Mouse (Mus musculus): Measurements from ENCODE around the gene Dnajc7.
"Not testable (repeated sequence)": the region's sequence is repeated elsewhere in the genome, so short reads cannot be mapped to it uniquely, and the experiment has no call there.

Gene Dnajc7

DNA sequence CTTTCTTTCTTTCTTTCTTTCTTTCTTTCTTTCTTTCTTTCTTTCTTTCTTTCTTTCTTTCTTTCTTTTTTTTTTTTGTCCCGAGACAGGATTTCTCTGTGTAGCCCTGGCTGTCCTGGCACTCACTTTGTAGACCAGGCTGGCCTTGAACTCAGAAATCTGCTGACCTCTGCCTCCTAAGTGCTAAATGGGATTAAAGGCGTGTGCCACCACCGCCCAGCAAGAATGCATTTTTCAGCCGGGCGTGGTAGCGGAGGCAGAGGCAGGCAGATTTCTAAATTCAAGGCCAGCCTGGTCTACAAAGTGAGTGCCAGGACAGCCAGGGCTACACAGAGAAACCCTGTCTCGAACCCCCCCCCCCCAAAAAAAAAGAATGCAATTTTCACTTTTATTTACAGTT, 3.1 kb downstream of the Dnajc7 start:
- not testable (repeated sequence) for DNase-seq (ENCODE audit: low spot score in 2 of 2)

DNA sequence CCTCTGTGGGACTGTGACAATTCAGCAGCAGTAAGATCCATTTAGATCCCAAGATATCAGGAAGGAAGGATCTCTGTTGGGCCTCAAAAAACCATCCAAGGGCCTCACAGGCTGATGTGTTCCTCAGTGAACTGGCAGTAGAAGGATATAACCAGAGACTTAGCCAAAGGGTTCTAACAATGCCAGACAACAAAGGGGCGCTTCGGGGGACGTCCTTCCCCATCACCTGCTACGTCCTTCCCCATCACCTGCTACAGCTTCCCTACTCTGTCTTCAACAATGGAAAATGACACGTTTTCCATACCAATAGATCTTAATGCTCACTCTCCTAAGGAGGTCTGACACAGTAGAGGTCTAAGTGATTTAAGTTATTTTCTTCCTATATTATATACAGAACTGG, 3.6 kb downstream of the Dnajc7 start:
- DNase-seq (ENCODE audit: low spot score in 2 of 2) = no peak

DNA sequence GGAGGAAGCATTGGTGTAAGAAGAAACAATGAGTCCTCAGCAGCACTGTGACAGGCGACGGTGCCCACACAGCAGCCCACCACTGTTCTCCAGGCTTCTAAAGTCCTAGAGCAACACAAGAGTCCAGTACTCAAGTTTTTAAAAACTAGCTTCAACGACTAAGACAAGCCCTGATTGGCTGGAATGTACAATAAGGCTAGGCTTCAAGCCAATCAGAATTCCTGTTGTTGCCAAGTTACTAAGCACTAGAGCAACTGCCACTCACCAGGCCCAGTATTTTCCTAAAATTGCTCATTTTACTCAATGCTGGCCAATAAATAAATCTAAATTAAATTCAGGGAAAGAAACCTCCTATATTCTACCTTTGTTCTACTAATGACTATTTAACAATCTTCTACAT, 6.7 kb downstream of the Dnajc7 start:
- DNase-seq (ENCODE audit: low spot score in 2 of 2) = no peak

DNA sequence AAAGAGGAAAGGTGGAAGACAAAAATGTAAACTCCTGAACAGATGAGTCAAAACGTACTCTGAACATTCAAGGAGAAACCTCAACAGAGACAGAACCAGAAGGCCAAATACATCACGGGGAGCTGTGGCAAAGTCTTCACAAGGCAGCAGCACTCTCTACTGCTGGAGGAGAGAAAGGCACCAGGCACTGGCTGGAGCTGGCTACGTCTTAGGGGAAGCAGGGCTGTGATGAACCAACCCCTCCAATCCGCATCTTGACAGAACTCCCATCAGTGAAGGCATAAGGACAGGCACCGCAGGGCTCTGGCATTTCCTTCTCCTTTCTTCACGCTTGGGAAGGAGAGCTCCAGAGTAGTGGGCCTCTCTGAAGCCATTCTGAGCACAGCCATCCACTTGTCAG, 8.3 kb downstream of the Dnajc7 start:
- no peak for DNase-seq (ENCODE audit: low spot score in 2 of 2)

DNA sequence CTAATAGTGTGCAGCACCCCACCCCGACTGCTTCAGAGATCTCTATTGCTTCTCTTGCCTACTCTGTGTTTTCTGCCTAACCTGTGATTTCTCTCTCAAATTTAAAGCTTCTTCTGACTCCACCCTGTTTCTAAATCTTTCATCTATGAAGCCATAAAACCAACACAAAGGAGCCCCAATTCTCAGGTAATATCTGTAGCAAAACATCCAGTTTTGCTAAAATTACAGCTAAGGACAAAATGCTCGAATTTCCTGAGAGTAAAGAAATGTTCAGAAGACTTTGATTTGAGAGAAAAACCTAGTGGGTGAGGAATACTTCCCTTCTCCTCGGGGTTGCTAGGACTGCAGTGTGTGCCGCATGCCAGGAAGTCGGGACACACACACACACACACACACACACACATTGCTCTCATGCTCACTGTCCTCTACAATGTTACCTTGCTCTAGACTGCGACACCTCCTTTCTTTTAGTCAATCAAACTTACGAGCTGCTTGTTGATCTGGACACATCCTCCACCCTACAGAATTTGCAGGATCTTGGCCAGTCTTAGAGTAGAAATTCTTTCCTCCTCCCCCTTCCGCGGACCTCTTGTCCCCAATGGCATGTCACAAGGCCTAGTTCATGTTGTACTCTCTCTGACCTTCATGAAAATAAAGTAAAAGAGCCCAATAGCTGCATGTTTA, 9.8 kb downstream of the Dnajc7 start:
- DNase-seq (ENCODE audit: low spot score in 2 of 2) = no peak

DNA sequence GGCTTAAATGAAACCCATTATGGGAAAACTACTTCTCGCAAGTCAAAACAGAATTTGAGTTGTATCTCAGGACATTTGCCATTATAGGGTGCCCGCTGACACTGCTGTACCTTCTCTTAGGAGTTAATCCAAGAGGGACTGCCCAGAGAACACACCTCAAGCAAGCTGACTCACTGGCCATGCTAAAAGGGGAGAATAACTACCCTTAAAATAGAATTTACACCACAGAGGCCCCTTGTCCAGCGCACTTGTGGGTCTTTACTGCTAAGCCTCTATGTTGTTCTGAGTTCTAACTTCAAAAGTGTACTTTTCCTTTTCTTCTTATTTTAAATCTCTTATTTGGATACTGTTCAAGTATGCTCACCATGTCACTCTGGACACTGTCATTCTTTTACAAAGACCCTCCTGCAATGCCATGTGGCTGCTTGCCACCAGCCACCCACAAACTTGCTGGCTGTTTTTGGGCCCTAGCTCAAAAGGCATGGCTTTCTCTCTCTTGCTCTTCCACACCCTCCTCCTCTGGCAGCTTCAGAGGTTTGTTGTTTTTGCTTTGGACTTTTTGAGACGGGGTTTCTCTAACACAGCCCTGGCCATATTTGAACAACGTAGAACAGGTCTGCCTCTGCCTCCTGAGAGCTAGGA, 10.5 kb downstream of the Dnajc7 start:
- DNase-seq (ENCODE audit: low spot score in 2 of 2) = no peak

DNA sequence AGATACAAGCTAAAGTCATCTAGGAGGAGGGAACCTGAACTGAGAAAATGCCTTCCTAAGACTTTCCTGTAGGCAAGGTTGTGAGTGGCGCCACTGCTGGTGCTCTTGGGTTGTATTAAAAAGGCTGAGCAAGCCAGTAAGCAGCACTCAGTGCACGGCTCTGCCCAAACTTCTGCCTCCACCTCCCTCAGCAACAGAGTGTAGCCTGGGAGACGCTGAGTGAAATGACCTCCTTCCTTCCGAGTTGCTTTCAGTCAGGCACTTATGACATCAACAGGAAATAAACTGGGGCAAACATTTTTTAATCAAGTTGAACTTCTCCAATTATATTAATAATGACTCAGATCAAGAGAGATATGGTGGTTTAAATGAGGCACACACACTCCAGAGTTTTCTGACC, 11.2 kb downstream of the Dnajc7 start:
- no peak for DNase-seq (ENCODE audit: low spot score in 2 of 2)

DNA sequence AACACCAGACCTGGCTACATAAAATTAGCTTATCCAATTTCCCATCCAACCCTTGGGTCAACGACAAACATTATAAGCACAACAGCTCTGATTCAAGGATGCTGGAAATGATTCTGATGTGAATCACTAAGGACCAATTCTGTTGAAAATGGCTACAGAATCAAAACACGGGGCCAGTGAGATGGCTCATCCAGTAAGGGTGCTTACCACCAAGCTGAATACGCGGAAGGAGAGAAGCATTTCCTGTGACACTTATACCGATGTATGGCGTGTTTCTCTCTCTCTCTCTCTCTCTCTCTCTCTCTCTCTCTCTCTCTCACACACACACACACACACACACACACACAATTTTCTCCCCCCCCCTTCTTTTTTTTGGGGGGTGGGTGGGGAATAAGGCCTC, 12.8 kb downstream of the Dnajc7 start:
- no peak for DNase-seq (ENCODE audit: low spot score in 2 of 2)

DNA sequence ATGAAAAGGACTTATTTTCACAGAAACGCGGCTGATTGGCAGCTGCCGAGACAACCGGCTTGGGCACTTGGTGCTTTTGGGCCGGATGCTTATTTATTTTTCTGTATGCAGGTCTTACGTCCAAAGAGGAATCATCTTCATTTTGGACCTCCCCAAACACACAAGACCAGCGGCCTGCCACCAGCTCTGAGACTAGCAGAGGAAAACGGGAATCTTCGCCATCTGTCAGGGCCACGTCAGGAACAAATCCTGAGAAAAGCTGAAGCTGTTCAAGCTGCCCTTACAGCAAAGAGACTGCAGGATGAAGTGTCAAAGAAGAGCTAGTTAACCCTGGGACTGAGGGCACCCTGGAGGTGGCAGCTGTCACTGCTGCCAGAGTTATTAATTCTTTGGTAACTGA, 14.5 kb downstream of the Dnajc7 start:
- DNase-seq (ENCODE audit: low spot score in 2 of 2) = no peak

DNA sequence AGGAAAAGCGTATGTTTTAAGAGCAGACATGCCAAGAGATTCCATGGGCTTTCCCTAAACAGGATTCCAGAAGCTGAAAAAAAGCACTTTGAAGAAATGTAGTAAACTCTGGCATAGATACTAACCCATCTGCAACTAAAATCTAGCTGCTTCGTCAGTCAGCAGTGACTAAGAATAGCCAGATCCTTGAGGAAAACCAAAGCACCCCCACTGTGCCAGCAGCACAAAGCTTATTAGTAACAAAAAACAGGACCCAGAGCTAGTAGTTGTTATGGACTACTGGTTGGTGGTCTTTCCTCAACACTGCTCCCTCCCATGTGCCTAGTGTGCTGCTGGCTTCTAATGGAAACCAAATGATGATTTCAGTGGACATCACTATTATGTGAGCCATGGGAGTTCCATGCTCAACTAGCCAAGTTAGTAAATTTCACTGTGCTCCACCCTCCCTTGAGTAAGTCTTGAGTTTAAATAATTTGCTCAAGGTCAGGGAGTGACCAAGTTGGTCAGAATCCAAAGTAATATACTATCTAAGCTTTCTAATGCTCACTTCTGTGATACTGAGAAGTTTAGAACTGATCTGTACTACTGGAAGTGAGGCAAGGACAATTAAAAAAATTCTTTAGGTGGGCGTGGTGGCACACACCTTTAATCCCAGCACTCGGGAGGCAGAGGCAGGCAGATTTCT, 15.5 kb downstream of the Dnajc7 start:
- DNase-seq (ENCODE audit: low spot score in 2 of 2) = no peak

DNA sequence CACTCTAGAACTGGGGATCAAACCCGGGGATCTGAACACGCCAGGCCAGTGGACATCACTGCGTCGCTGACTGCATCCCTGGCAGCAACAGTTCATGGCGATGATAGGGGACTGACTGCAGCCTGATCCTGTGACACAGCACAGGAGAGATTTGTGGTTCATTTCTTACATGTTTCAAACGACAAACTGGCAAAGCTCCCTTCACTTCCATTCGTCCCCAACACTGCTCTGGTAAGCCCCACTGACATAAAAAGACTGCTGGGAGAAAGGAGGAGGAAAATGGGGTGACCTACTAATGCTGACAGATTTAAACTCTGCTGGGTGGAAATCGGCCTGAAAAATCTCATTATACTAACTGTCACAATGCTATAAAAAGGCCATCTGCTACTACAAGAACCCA, 16.2 kb downstream of the Dnajc7 start:
- no peak for DNase-seq (ENCODE audit: low spot score in 2 of 2)

DNA sequence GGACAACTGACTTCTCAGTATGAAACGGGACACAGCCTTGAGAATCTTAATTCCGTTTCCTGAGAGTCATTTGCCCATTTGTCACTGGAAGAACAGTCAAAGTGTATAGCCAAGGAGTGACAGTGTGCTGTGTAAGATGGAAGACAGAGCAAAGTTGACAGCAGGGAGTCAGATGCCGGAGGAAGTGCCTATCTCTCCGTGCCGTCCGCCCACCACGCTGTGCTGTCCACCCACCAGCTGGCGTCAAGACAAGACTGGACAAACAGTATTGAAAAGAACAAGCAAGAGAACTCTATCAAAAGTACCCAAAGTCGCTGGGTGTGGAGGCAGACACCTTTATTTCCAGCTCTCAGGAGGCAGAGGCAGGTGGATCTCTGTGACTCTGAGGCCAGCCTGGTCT, 16.8 kb downstream of the Dnajc7 start:
- no peak for DNase-seq (ENCODE audit: low spot score in 2 of 2)

DNA sequence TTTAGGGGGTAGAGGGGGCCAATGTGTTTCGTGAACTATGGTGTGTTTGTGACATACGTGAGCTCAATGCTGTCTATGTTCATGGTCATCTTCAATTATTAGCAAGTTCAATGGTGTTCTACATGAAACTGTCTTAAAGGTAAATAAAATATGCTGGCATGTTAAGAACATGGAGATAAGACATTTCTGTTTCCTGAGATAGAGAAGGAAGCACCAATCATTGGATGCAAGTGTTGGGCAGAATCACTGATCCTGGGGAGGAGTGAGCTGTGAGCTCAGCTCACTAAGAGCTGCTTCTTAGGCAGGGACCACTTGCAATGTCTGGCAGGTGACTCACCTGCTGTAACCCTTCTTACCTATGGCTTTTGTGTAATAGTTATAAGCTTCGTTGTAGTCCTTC, 18.6 kb downstream of the Dnajc7 start:
- no peak for DNase-seq (ENCODE audit: low spot score in 2 of 2)

DNA sequence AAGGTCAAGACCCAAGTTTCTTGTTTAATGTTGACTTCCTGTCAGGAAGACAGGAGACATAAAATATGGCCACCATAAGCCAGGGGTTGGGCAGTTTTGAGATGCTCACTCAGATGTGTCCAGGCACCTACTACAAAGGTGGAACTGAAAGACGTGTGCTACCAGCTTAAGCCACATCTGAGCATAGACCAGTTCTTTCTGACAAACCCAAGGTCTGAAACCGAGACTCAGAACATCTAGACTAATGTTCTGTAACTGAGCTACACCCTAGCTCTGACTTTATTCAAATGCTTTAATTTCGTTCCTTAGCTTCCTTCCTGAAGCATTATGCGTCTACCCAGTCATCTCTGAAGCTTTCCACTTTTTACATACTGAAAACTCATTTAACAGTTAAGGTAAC, 21.9 kb downstream of the Dnajc7 start:
- no peak for DNase-seq (ENCODE audit: low spot score in 2 of 2)

DNA sequence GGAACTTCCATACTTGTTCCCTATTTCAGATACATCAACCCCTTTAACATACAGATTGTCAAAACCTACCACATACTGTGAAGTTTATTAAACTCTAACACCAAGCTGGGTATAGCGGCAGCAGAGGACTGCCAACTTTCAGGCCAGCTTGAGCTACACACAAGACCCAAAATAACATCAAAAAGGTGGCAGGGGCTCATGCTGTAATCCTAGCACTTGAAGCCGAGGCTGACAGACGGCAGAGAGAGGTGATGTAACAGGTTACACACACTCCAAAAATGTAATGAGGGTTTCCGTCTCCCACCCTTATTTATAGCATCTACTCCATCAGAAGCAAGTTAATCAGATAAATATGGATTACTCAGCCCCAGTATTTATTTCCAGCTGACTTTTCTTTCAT, 24.4 kb downstream of the Dnajc7 start:
- DNase-seq (ENCODE audit: low spot score in 2 of 2) = no peak

DNA sequence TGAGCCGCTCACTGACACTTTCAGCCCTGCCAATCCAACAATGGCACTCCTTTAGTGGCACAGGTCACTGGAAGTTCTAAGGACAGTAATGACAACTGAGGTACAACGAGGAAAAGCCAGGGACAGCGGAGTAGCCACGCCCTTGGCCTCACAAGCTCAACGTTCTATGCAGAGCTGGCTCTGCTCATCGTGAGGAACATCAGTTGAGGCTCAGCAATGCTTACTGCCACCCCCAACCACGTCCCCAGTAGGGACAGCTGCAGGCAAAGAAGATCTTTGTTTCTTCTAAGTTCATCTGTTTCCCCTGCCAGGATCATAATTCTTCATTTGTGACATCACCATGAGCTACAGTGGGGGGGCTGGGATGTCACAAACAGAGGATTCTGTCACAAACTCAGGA, 25.4 kb downstream of the Dnajc7 start:
- no peak for DNase-seq (ENCODE audit: low spot score in 2 of 2)

DNA sequence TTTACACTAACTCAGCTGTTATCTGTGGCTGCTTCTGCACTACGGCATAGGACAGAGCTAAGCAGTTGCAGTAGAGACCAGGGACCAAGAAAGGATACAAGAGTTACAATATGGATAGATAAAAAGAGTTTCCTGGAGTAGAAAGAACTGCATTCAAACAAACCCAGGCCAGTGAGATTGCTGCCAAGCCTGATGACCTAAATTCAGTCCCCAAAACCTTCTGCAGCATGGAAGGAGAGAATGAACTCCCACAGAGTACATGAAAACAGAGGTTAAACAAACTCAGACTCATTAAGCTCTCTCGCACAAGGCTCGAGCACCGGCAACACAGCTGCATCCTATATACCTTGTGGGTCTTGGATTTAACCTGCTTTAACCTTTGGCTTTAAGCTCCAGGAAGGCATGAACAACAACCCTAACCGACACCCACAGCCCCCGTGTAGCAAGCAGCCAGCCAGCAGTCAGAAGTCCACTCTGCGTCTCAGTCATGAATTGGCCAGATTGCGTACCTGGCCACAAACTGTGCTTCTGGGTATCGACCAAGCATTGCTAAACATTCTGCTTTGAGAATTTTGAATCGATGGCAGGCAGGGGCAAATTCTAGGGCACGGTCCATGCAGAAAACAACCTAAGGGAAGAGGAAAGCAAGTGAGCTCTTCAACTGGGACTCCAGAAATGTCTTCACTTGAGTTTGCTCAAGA, 27.5 kb downstream of the Dnajc7 start:
- no peak for DNase-seq (ENCODE audit: low spot score in 2 of 2)

DNA sequence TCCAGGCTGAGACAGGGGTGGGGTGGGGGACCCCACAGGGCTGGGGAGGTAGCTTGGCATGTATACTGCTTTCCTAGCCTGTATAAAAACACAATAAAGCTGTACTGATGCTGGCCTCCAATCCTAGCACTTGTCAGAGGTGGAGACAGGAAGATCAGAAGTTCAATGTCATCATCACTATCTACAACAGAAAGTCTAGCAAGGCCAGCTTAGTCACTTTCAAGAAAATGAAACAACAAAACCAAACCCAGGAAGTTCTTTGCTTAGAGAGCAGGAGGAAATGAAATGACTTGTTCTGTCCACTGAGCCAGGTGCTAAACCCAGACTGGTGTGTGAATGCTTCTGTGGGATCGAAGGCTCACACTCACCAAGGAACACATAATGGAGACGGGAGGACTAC, 31.5 kb downstream of the Dnajc7 start:
- DNase-seq (ENCODE audit: low spot score in 2 of 2) = no peak

DNA sequence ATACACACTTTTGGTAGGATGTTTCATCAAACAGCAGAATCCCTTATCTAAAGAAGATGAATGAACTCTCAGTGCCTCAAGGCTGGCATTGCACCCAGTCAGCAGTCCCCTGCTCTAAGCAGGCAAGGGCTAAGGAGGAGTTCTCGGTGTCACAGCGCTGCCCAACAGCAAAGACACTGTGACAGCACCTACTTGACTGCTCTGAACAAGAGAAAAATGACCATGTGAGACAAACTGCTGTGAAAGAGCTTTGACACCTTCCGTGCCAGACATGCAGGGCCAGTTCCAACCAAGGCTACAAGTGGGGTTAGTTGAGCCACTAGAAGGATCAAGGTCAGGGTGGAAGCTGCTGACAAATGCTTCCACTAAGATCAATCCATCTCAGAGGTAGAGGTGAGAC, 34.8 kb downstream of the Dnajc7 start:
- DNase-seq (ENCODE audit: low spot score in 2 of 2) = no peak

DNA sequence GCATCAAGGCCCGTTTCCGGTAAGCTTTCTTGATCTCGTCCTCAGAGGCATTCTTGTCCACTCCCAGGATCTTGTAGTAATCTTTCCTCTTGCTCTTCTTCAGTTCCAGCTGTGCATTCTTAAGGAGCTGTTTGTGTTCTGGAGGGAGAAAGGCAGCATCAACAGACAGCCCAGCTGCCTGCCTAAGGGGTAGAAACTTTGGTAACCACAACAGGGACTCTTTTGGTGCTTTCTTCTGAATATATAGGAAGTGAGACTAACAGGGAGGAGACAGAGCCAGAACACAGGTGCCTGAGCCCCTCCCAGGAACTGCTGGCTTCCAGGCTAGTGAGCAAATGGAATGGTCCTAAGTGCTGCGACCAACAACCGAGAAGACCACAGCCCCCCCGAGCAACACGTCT, 35.4 kb downstream of the Dnajc7 start:
- no peak for DNase-seq (ENCODE audit: low spot score in 2 of 2)

DNA sequence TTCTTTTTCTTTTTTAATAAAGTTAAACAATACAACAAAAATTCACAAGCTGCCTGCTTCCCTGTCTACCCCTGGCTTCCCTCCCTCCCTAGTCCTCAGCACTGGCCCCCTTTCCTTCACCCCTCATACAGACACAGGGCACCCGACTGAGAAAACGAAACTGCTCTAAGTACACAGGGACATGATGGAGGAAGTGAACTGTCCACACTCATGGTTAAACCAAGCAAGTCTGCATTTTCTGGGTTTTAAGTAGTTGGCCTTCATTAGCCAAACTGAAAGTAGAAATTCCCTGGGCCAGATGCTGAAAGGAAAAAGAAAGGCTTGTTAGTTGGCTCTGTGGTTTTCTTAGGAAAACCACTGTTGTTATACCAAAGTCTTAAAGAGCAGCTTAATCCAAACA, 37.1 kb downstream of the Dnajc7 start:
- DNase-seq (ENCODE audit: low spot score in 2 of 2) = no peak

DNA sequence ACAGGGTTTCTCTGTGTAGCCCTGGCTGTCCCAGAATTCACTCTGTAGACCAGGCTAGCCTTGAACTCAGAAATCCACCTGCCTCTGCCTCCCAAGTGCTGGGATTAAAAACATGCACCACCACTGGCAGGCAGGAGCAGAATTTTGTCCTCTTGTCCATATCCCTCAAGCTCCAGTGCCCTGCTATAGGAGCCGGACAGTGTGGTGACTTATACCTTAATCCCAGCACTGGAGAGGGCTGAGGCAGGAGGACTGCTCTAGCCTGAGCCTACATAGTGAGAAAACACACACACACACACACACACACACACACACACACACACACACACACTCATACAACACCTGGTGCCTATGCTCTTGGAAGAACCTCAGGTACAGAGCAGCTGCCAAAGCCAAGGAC, 37.6 kb downstream of the Dnajc7 start:
- DNase-seq (ENCODE audit: low spot score in 2 of 2) = not testable (repeated sequence)

DNA sequence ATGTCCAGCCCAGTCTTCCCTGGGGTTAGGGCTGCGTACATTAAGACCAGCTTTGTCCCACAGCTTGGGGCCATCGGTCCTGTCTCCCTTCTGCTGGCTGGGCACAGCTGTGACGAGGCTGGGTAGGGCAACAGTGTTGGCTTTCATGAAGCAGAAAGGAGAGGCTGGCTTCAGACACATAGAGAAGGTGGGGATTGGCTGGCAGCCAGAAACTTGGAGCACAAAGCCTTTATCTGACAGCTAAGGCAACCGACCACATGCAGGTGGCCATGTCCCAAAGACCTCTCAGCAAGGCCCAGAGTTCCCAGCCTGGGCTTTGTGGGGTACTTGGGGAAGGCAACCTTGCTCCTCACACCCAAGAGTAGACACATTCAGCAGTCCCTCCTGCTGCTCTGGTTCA, 38.2 kb downstream of the Dnajc7 start:
- DNase-seq (ENCODE audit: low spot score in 2 of 2) = peak in 1 of 2 experiments; percentile 56

Data from right cerebral cortex, adult 2 months (tissue).